Mouse (Mus musculus) ES-Bruce4 (cell line): ENCODE measurements at regions not wholly inside any gene's neighbourhood (a gene's known extent, or its start where the extent isn't known, plus 50 kb on each side); places are given as distances from the start of the nearest gene placed in this dataset.

ENCODE experiments used
- H3K27ac ChIP-seq: 2 replicates; pipeline ENCODE4 v1.5.1; 2012; ENCODE audit warnings: low read length, inconsistent platforms; ENCODE audit not compliant: insufficient read depth
- H3K27me3 ChIP-seq: 2 replicates; pipeline ENCODE4 v1.6.1; 2012; ENCODE audit warnings: mild to moderate bottlenecking, low read length, inconsistent platforms; ENCODE audit not compliant: control insufficient read depth, poor library complexity, insufficient read depth, severe bottlenecking
- H3K36me3 ChIP-seq: 2 replicates; pipeline ENCODE4 v1.6.1; 2012; ENCODE audit warnings: inconsistent platforms, mild to moderate bottlenecking, low read length, moderate library complexity; ENCODE audit not compliant: control insufficient read depth, poor library complexity, insufficient read depth, severe bottlenecking
- H3K4me1 ChIP-seq: one replicate; pipeline ENCODE4 v1.8.1; 2011; ENCODE audit warnings: low read length; ENCODE audit not compliant: control insufficient read depth, insufficient read depth
- H3K4me3 ChIP-seq: 2 replicates; pipeline ENCODE4 v1.5.1; 2011; ENCODE audit warnings: low read depth, mild to moderate bottlenecking, low read length
- H3K9ac ChIP-seq: 2 replicates; pipeline ENCODE4 v1.6.1; 2012; ENCODE audit warnings: low read depth, mild to moderate bottlenecking, inconsistent platforms; ENCODE audit not compliant: poor library complexity, severe bottlenecking
- H3K9me3 ChIP-seq: replicated peaks from 2 replicates; pipeline ENCODE4 v1.6.1; 2012; ENCODE audit warnings: mild to moderate bottlenecking, low read length, inconsistent platforms; ENCODE audit not compliant: control insufficient read depth, poor library complexity, insufficient read depth, severe bottlenecking
- CTCF ChIP-seq: IDR thresholded peaks from one replicate; pipeline ENCODE4 v1.8.1; 2011; ENCODE audit warnings: low read depth, low read length
- EP300 ChIP-seq: IDR thresholded peaks from 2 replicates; pipeline ENCODE4 v1.6.1; 2011; ENCODE audit warnings: low read depth, low read length; ENCODE audit not compliant: insufficient read depth
- POLR2A ChIP-seq: IDR thresholded peaks from one replicate; pipeline ENCODE4 v1.8.1; 2011; ENCODE audit warnings: low read length; ENCODE audit not compliant: insufficient read depth

- H3K36me3 ChIP-seq = no peaks in the 10 kb centered on the region
- H3K9ac ChIP-seq = no peak overlapping the region
- no peak overlapping the region for H3K4me3 ChIP-seq
- H3K9me3 ChIP-seq = no peaks in the 10 kb centered on the region
- H3K27ac ChIP-seq = no peak overlapping the region
- no peaks in the 10 kb centered on the region for H3K27me3 ChIP-seq
- TF ChIP-seq CTCF (no peak), EP300 (no peak), POLR2A (no peak)
- H3K4me1 ChIP-seq = no peaks in the 10 kb centered on the region
These were observed 274.5 kb upstream of the Auts2 start for GRCm38 (mm10) chr5:132817665-132818064.

GRCm38 (mm10) chr5:132809181-132809580 lies 266.0 kb upstream of the Auts2 start:
- Histone ChIP-seq H3K36me3 (no peaks in the 10 kb centered on the region), H3K4me1 (no peaks in the 10 kb centered on the region), H3K9ac (no peak overlapping the region), H3K27ac (no peak overlapping the region), H3K27me3 (no peaks in the 10 kb centered on the region), H3K4me3 (no peak overlapping the region), H3K9me3 (0 out of 2 replicates have a peak, but pooled peaks cover under 1% of the 10 kb centered on the region)
- TF ChIP-seq CTCF = no peak
- no peak for TF ChIP-seq EP300
- TF ChIP-seq POLR2A = no peak

- Histone ChIP-seq H3K4me3 (no peak overlapping the region), H3K36me3 (no peaks in the 10 kb centered on the region), H3K27me3 (no peaks in the 10 kb centered on the region)
These were observed 252.9 kb upstream of the Auts2 start for GRCm38 (mm10) chr5:132796061-132796460.

GRCm38 (mm10) chr5:132792484-132792883 lies 249.3 kb upstream of the Auts2 start:
- no peaks in the 10 kb centered on the region for H3K4me1 ChIP-seq
- H3K27me3 ChIP-seq = no peaks in the 10 kb centered on the region
- H3K27ac ChIP-seq = no peak overlapping the region
- TF ChIP-seq EP300 (no peak), CTCF (no peak), POLR2A (no peak)
- H3K9me3 ChIP-seq = no peaks in the 10 kb centered on the region
- H3K9ac ChIP-seq = no peak overlapping the region
- H3K4me3 ChIP-seq = no peak overlapping the region
- no peaks in the 10 kb centered on the region for H3K36me3 ChIP-seq

More at GRCm38 (mm10) chr5:132796061-132796460, 252.9 kb upstream of the Auts2 start:
- no peak overlapping the region for H3K9ac ChIP-seq
- TF ChIP-seq CTCF (no peak), POLR2A (no peak), EP300 (no peak)
- no peaks in the 10 kb centered on the region for H3K4me1 ChIP-seq
- H3K27ac ChIP-seq = no peak overlapping the region
- H3K9me3 ChIP-seq = no peaks in the 10 kb centered on the region

- H3K4me3 ChIP-seq = no peak overlapping the region
- H3K4me1 ChIP-seq = no peaks in the 10 kb centered on the region
- H3K9me3 ChIP-seq = no peaks in the 10 kb centered on the region
- TF ChIP-seq EP300 (no peak), POLR2A (no peak), CTCF (no peak)
- no peak overlapping the region for H3K27ac ChIP-seq
- H3K27me3 ChIP-seq = no peaks in the 10 kb centered on the region
- H3K9ac ChIP-seq = no peak overlapping the region
- H3K36me3 ChIP-seq = no peaks in the 10 kb centered on the region
These were observed 242.1 kb upstream of the Auts2 start for GRCm38 (mm10) chr5:132785291-132785690.

- TF ChIP-seq POLR2A (no peak), EP300 (no peak), CTCF (no peak)
- H3K4me1 ChIP-seq = no peaks in the 10 kb centered on the region
- no peak overlapping the region for H3K4me3 ChIP-seq
These were observed 241.6 kb upstream of the Auts2 start for GRCm38 (mm10) chr5:132784791-132785190.

More at GRCm38 (mm10) chr5:132784791-132785190, 241.6 kb upstream of the Auts2 start:
- H3K9me3 ChIP-seq = no peaks in the 10 kb centered on the region
- no peak overlapping the region for H3K27ac ChIP-seq
- no peaks in the 10 kb centered on the region for H3K27me3 ChIP-seq
- H3K9ac ChIP-seq = no peak overlapping the region
- H3K36me3 ChIP-seq = no peaks in the 10 kb centered on the region
